ENCODE assay signal across 8 mouse cellular contexts in genomic region chr14:32683982-32684734, GRCm38 (mm10). TPM values are rescaled to one million over a fixed set of nuclear protein-coding genes. Genes with fewer than 3 reads are reported as not detected.
DNase-seq lines count a peak whose midpoint lies in the region; ATAC-seq lines count a peak whose summit lies in the region.

No protein-coding gene starts in this region.

- no peaks in the 10 kb centered on the region for H3K36me3 ChIP-seq in midbrain, embryonic 13.5 days
- no peaks in the 10 kb centered on the region for H3K36me3 ChIP-seq in midbrain, embryonic 11.5 days (ENCODE audit: control insufficient read depth, insufficient read depth, low read length)
- H3K36me3 ChIP-seq in kidney, embryonic 14.5 days (ENCODE audit: control insufficient read depth, insufficient read depth, low read length), result no peaks in the 10 kb centered on the region

- H3K4me2 ChIP-seq in midbrain, embryonic 13.5 days (replicated peaks), result peak overlapping the region; percentile 16
- no peak overlapping the region for H3K4me2 ChIP-seq in midbrain, embryonic 11.5 days
- H3K4me2 ChIP-seq in kidney, embryonic 14.5 days (replicated peaks; ENCODE audit: low read depth, low read length), result peak overlapping the region; percentile 27; the same call in 1 of the 2 replicates

- peak; percentile 29 to 30 for DNase-seq in cerebellum, postnatal 14 days
- no peak for DNase-seq in cerebellum, postnatal 4 days (ENCODE audit: low spot score in 2 of 2)
- no peak for DNase-seq in midbrain, embryonic 11.5 days (ENCODE audit: low spot score, missing footprints)
- peak; percentile 66 for DNase-seq in skeletal muscle tissue, adult 2 months (ENCODE audit: low read depth, low spot score)
- DNase-seq in urinary bladder, adult 2 months (ENCODE audit: low spot score), result no peak
- no peak for DNase-seq in lung, adult 18-20 months

- H3K4me3 ChIP-seq in midbrain, embryonic 13.5 days (replicated peaks), result no peak overlapping the region
- H3K4me3 ChIP-seq in midbrain, embryonic 11.5 days (ENCODE audit: low read depth, low read length), result no peak overlapping the region
- H3K4me3 ChIP-seq in kidney, embryonic 14.5 days (ENCODE audit: low read length), result no peak overlapping the region

- no peaks in the 10 kb centered on the region for H3K9me3 ChIP-seq in midbrain, embryonic 13.5 days
- H3K9me3 ChIP-seq in midbrain, embryonic 11.5 days (ENCODE audit: control insufficient read depth, low read length), result no peaks in the 10 kb centered on the region
- H3K9me3 ChIP-seq in kidney, embryonic 14.5 days (ENCODE audit: control insufficient read depth, low read length), result no peaks in the 10 kb centered on the region

- H3K27me3 ChIP-seq in midbrain, embryonic 13.5 days, result no peaks in the 10 kb centered on the region
- H3K27me3 ChIP-seq in midbrain, embryonic 11.5 days (ENCODE audit: control insufficient read depth, insufficient read depth, low read length), result no peaks in the 10 kb centered on the region
- no peaks in the 10 kb centered on the region for H3K27me3 ChIP-seq in kidney, embryonic 14.5 days (ENCODE audit: control insufficient read depth, insufficient read depth, low read length)

- peak; percentile 64 for ATAC-seq in midbrain, embryonic 13.5 days
- ATAC-seq in midbrain, embryonic 11.5 days (ENCODE audit: low FRiP score), result no peak
- ATAC-seq in kidney, embryonic 14.5 days (ENCODE audit: low FRiP score, low TSS enrichment), result peak; percentile 45; the same call in 1 of the 2 replicates

- WGBS in midbrain, embryonic 13.5 days, result 43% methylated on average over 19 of the region's 19 CpGs
- WGBS in midbrain, embryonic 11.5 days, result 68% methylated on average over 19 of the region's 19 CpGs
- WGBS in kidney, embryonic 14.5 days, result 62% methylated on average over 19 of the region's 19 CpGs

- no peak overlapping the region for H3K27ac ChIP-seq in midbrain, embryonic 13.5 days
- H3K27ac ChIP-seq in midbrain, embryonic 11.5 days (ENCODE audit: low read depth, low read length), result no peak overlapping the region
- no peak overlapping the region for H3K27ac ChIP-seq in kidney, embryonic 14.5 days (ENCODE audit: low read depth, low read length)

- H3K9ac ChIP-seq in midbrain, embryonic 13.5 days (replicated peaks), result no peak overlapping the region
- H3K9ac ChIP-seq in midbrain, embryonic 11.5 days (ENCODE audit: low read length), result no peak overlapping the region
- H3K9ac ChIP-seq in kidney, embryonic 14.5 days (ENCODE audit: low read depth, low read length), result no peak overlapping the region

- H3K4me1 ChIP-seq in midbrain, embryonic 13.5 days (replicated peaks), result peaks cover 21% of the 10 kb centered on the region
- 0 out of 2 replicates have a peak, but pooled peaks cover 2% of the 10 kb centered on the region for H3K4me1 ChIP-seq in midbrain, embryonic 11.5 days (ENCODE audit: control insufficient read depth, insufficient read depth, low read length)
- H3K4me1 ChIP-seq in kidney, embryonic 14.5 days (ENCODE audit: control insufficient read depth, insufficient read depth, low read length), result peaks cover 5% of the 10 kb centered on the region

RNA-seq across cellular contexts. Expression of gene 3425401B19Rik, which starts 0.9 kb away (rescaled TPM):
- polyA plus RNA-seq in midbrain, embryonic 13.5 days (2015; fragmentation: Nextera tagmentation; extraction: Ambion mirVana), result not detected in 2 replicates
- polyA plus RNA-seq in midbrain, embryonic 11.5 days (2014; fragmentation: Nextera tagmentation; extraction: Ambion mirVana), result not detected in 2 replicates
- 0.19 and 0.27 TPM in 2 replicates for polyA plus RNA-seq in kidney, embryonic 14.5 days (2014; fragmentation: Nextera tagmentation; extraction: Ambion mirVana)
- polyA plus RNA-seq in urinary bladder, adult 2 months (2012; rRNA removed), result 0.17 and 0.47 TPM in 2 replicates

Comparison
In these comparisons a context has a peak if more than half of its experiments do, and no peak if none do; other contexts are left out.
1. DNase-seq: peak in cerebellum, postnatal 14 days (2 of 2) and skeletal muscle tissue, adult 2 months (single experiment); none in cerebellum, postnatal 4 days (0 of 2), midbrain, embryonic 11.5 days (single experiment), urinary bladder, adult 2 months (single experiment) and lung, adult 18-20 months (0 of 2).